Mouse (Mus musculus): ENCODE results near the gene Gli3. TPM values are rescaled to one million over a fixed set of nuclear protein-coding genes. Genes with fewer than 3 reads are reported as not detected.

Gene Gli3
- polyA plus RNA-seq, 1 experiment from 2014 or later: 7.7 TPM

DNA sequence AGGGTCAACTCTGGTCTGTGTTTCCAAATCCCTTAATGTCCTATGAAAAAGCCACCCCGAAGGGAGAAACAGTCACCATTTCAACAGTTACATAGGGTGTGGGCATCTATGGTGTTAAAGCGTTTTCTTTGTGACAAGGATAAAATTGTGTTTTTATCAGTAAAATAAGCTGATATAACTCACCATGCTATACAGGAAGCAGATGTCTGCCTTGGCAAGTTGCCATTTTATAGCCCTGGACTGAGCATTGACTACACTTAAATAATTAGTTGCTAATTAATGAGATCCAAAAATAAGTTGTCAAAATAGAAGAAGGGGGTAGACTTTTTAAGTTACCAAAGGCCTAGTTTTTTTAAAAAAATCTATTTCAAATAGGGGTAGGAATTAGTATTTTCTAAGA lies 11.4 kb downstream of the Gli3 start:
- Histone ChIP-seq H3K4me2 (ENCODE audit: low read depth, low read length) (no peak overlapping the region), H3K4me3 (ENCODE audit: low read length) (no peak overlapping the region), H3K36me3 (ENCODE audit: control insufficient read depth, insufficient read depth, low read length) (no peaks in the 10 kb centered on the region), H3K9ac (ENCODE audit: low read depth, low read length) (no peak overlapping the region), H3K27me3 (replicated peaks; ENCODE audit: control insufficient read depth, insufficient read depth, low read length) (no peaks in the 10 kb centered on the region), H3K27ac (ENCODE audit: low read length) (no peak overlapping the region), H3K4me1 (ENCODE audit: control insufficient read depth, insufficient read depth, low read length) (peaks cover 16% of the 10 kb centered on the region), H3K9me3 (ENCODE audit: control insufficient read depth, low read length) (no peaks in the 10 kb centered on the region)
- WGBS: 41% methylated on average over 2 of the region's 2 CpGs
- no peak for ATAC-seq

DNA sequence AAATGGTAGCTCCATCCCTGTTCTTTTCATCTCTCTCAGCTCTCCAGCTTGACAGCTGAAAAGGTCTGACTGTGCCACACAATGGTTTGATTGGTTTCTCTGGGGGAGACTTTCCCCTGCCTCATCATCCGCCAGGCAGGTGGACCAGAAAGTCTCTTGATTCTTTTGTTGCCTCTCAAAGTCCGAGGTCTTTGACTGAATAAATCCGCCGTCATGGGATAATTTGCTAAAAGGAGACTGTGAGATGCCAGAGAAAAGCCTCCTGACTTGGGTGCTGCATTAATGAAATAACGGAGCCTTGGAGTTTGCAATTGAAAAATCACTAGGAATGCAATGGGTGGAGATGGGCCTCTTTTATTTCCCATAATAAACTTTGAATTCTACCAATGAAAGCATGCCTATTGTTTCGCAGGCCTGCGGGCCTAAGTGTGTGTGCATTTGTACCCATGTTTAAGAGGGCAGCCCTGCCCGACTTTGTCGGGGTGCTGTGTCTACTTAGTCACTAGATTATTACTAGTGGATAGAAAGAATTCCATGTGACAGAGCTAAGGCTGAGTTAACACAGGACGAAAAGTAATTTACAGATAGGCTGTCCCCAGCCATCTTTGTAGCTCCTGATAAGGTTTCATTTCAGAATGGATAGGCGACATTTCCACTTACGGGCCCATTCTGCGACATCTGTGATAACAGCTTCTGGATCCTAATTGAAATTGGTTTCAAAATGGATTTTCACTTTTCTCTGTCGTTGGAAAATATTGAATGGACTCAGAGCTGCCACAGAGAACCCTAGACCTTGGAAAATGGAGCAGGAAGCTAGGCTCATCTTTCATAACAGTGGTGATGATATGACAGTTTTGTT lies 23.2 kb downstream of the Gli3 start:
- Histone ChIP-seq H3K27ac (ENCODE audit: low read length) (no peak overlapping the region), H3K36me3 (ENCODE audit: control insufficient read depth, insufficient read depth, low read length) (no peaks in the 10 kb centered on the region), H3K9ac (ENCODE audit: low read depth, low read length) (no peak overlapping the region), H3K9me3 (ENCODE audit: control insufficient read depth, low read length) (no peaks in the 10 kb centered on the region), H3K4me2 (ENCODE audit: low read depth, low read length) (no peak overlapping the region), H3K4me3 (ENCODE audit: low read length) (no peak overlapping the region), H3K4me1 (ENCODE audit: control insufficient read depth, insufficient read depth, low read length) (no peaks in the 10 kb centered on the region), H3K27me3 (replicated peaks; ENCODE audit: control insufficient read depth, insufficient read depth, low read length) (no peaks in the 10 kb centered on the region)
- ATAC-seq: no peak
- WGBS: 71% methylated on average over 14 of the region's 14 CpGs

DNA sequence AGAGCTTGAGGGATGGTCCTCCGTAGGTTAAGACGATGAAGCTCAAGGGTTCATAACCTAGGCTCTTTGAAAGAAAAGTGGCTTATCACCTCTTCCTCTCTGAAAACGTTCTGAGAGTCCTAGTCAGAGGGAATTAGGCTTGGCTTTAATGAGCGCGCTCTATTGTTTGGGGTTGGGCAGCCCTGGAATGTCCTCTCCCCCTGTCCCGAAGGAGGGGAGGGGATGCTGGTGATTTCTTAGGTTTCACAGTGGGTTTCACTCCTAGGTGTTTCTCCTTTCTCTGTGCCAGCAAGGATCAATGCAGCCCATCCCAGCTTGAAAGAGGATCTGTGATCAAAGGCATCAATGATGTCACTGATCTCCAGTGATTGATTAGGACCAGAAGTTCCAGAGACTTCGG lies 24.3 kb downstream of the Gli3 start:
- 36% methylated on average over 7 of the region's 7 CpGs for WGBS
- H3K27me3 ChIP-seq (replicated peaks; ENCODE audit: control insufficient read depth, insufficient read depth, low read length): no peaks in the 10 kb centered on the region
- no peaks in the 10 kb centered on the region for H3K36me3 ChIP-seq (ENCODE audit: control insufficient read depth, insufficient read depth, low read length)
- no peak overlapping the region for H3K27ac ChIP-seq (ENCODE audit: low read length)
- no peak overlapping the region for H3K4me2 ChIP-seq (ENCODE audit: low read depth, low read length)
- no peak overlapping the region for H3K4me3 ChIP-seq (ENCODE audit: low read length)
- no peak overlapping the region for H3K9ac ChIP-seq (ENCODE audit: low read depth, low read length)
- no peaks in the 10 kb centered on the region for H3K9me3 ChIP-seq (ENCODE audit: control insufficient read depth, low read length)
- no peak for ATAC-seq
- no peaks in the 10 kb centered on the region for H3K4me1 ChIP-seq (ENCODE audit: control insufficient read depth, insufficient read depth, low read length)

DNA sequence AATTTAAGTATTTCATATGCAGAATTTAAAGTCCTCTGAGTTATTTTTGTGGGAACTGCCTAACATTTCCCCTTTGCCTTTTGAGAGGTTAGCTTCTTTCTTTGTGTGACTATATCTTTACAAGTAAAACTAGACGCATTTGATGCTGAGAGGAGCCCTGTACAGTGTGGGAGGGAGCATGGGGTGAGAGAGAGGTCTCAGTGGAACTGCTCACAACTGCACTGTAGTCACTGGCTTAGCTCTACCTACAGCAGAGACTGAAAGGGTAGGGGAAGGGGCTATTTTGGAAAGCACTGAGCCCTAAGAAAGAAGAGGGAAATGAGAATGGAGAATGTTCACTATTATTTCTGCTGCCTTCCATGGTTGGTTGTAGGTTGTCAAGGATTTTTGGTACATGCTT lies 25.0 kb downstream of the Gli3 start:
- no peak overlapping the region for H3K27ac ChIP-seq (ENCODE audit: low read length)
- no peaks in the 10 kb centered on the region for H3K36me3 ChIP-seq (ENCODE audit: control insufficient read depth, insufficient read depth, low read length)
- no peak overlapping the region for H3K4me3 ChIP-seq (ENCODE audit: low read length)
- WGBS: 75% methylated on average over 1 of the region's 1 CpGs
- no peak overlapping the region for H3K9ac ChIP-seq (ENCODE audit: low read depth, low read length)
- no peaks in the 10 kb centered on the region for H3K4me1 ChIP-seq (ENCODE audit: control insufficient read depth, insufficient read depth, low read length)
- no peak for ATAC-seq
- H3K9me3 ChIP-seq (ENCODE audit: control insufficient read depth, low read length): no peaks in the 10 kb centered on the region
- H3K27me3 ChIP-seq (replicated peaks; ENCODE audit: control insufficient read depth, insufficient read depth, low read length): no peaks in the 10 kb centered on the region
- no peak overlapping the region for H3K4me2 ChIP-seq (ENCODE audit: low read depth, low read length)

DNA sequence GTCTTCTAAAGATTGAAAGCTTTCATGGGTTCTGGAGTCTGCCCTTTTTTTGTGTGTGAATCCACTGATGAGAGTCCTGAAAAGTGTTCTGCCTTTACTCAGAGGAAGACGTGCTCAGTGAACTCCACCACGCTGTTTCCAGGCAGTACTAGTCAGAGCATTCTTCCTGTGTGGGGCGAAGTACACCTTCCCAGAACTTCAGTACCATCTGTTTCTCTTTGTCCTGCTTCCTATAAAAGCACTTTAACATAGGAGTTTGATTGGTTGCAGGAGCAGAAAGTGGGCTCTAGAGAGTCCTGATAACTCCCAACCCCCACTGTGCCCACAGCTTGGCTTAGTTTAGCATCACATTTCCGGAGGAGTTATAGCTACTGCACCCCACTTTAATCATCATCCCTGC lies 32.8 kb downstream of the Gli3 start:
- WGBS: 84% methylated on average over 4 of the region's 4 CpGs
- Histone ChIP-seq H3K4me2 (ENCODE audit: low read depth, low read length) (no peak overlapping the region), H3K27ac (ENCODE audit: low read length) (no peak overlapping the region), H3K9ac (ENCODE audit: low read depth, low read length) (no peak overlapping the region), H3K9me3 (ENCODE audit: control insufficient read depth, low read length) (no peaks in the 10 kb centered on the region), H3K4me3 (ENCODE audit: low read length) (no peak overlapping the region), H3K36me3 (ENCODE audit: control insufficient read depth, insufficient read depth, low read length) (no peaks in the 10 kb centered on the region), H3K4me1 (ENCODE audit: control insufficient read depth, insufficient read depth, low read length) (no peaks in the 10 kb centered on the region), H3K27me3 (replicated peaks; ENCODE audit: control insufficient read depth, insufficient read depth, low read length) (no peaks in the 10 kb centered on the region)
- ATAC-seq: no peak

DNA sequence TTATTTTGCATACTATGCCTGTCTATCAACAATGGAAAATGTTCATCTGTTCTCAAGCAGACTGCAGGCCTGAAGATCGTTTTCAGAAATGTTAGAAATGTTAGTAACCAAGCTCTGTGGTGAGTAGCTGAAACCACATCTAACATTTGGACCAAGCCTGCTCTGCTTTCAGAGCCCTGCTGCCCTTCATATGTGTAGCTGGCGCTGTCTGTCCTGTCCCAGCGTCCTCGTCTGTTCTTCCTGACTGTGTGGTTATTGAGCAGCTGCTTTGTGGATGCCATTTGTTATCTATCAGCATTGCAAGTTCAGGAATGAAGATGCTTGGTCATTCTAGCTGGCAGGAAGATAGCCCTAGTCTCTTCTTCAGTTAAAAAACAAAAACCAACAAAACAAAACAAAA lies 35.3 kb downstream of the Gli3 start:
- H3K4me2 ChIP-seq (ENCODE audit: low read depth, low read length): no peak overlapping the region
- 63% methylated on average over 4 of the region's 4 CpGs for WGBS
- ATAC-seq: no peak
- no peaks in the 10 kb centered on the region for H3K4me1 ChIP-seq (ENCODE audit: control insufficient read depth, insufficient read depth, low read length)
- H3K4me3 ChIP-seq (ENCODE audit: low read length): no peak overlapping the region
- no peaks in the 10 kb centered on the region for H3K36me3 ChIP-seq (ENCODE audit: control insufficient read depth, insufficient read depth, low read length)
- no peaks in the 10 kb centered on the region for H3K27me3 ChIP-seq (replicated peaks; ENCODE audit: control insufficient read depth, insufficient read depth, low read length)
- no peaks in the 10 kb centered on the region for H3K9me3 ChIP-seq (ENCODE audit: control insufficient read depth, low read length)
- no peak overlapping the region for H3K27ac ChIP-seq (ENCODE audit: low read length)
- no peak overlapping the region for H3K9ac ChIP-seq (ENCODE audit: low read depth, low read length)

DNA sequence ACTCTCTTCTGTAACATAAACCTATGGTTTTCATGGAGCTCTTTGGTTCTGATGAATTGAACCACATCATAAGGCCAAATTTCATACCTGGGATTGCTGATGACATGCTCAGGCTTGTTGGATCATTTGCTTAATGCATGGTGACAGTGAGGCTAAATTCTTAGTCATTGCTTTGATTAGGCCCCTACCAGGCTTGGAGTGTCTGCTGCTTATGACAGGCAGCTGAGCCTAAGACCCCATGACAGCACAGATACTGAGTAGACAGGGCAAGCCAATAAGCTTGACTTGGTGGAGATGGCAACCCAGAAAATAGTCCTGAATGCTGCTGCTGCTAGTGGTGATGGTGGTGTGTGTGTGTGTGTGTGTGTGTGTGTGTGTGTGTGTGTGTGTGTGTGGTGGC lies 47.9 kb downstream of the Gli3 start:
- no peak for ATAC-seq
- H3K27me3 ChIP-seq (replicated peaks; ENCODE audit: control insufficient read depth, insufficient read depth, low read length): no peaks in the 10 kb centered on the region

DNA sequence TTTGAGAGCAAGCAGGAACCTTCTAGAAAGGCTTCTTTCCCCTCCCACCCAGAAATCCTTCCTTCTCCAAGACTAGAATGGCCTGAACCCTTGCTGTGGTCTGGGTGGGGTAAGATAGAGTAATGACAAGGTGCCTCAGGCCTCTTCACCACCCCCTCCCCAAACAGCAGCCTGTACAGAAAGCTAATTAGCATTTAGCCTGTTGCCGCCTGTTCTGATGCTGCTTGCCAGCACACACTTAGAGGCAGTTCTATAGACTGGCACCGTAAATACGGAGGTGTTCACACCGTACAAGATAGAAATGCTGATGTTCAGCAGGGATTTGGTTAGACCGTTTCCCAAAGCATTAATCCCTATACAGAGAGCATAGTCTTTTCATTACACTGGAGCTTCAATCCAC lies 50.1 kb downstream of the Gli3 start:
- no peaks in the 10 kb centered on the region for H3K27me3 ChIP-seq (replicated peaks; ENCODE audit: control insufficient read depth, insufficient read depth, low read length)
- WGBS: 87% methylated on average over 5 of the region's 5 CpGs
- no peak overlapping the region for H3K27ac ChIP-seq (ENCODE audit: low read length)
- no peak overlapping the region for H3K4me2 ChIP-seq (ENCODE audit: low read depth, low read length)
- H3K9me3 ChIP-seq (ENCODE audit: control insufficient read depth, low read length): no peaks in the 10 kb centered on the region
- H3K36me3 ChIP-seq (ENCODE audit: control insufficient read depth, insufficient read depth, low read length): no peaks in the 10 kb centered on the region
- H3K4me3 ChIP-seq (ENCODE audit: low read length): no peak overlapping the region
- ATAC-seq: no peak
- H3K4me1 ChIP-seq (ENCODE audit: control insufficient read depth, insufficient read depth, low read length): no peaks in the 10 kb centered on the region; the same call in 1 of the 2 replicates
- no peak overlapping the region for H3K9ac ChIP-seq (ENCODE audit: low read depth, low read length)

More for the DNA sequence above, 47.9 kb downstream of the Gli3 start:
- no peak overlapping the region for H3K4me3 ChIP-seq (ENCODE audit: low read length)
- H3K27ac ChIP-seq (ENCODE audit: low read length): no peak overlapping the region
- no peaks in the 10 kb centered on the region for H3K9me3 ChIP-seq (ENCODE audit: control insufficient read depth, low read length)
- no peaks in the 10 kb centered on the region for H3K36me3 ChIP-seq (ENCODE audit: control insufficient read depth, insufficient read depth, low read length)
- no peaks in the 10 kb centered on the region; the same call in 1 of the 2 replicates for H3K4me1 ChIP-seq (ENCODE audit: control insufficient read depth, insufficient read depth, low read length)
- H3K4me2 ChIP-seq (ENCODE audit: low read depth, low read length): no peak overlapping the region
- no peak overlapping the region for H3K9ac ChIP-seq (ENCODE audit: low read depth, low read length)

DNA sequence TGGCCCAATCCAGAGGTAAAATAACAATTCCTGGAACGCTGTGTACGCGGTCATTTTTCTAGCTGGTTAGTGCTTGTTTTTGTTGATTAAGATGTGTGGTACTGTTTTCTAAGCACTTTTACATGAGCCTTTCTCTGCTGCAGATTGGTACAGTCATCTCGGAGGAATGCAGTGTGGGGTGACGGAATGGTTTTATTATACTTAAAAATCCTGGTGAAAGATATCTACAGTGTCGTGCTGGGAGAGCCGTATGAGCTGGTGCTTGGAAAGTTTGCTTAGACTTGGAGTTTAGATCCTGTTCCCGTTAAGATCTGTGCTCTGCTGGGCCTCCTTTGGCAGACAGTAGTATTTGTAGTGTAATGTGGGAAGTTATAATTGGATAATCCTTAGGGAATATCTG lies 51.0 kb downstream of the Gli3 start:
- H3K36me3 ChIP-seq (ENCODE audit: control insufficient read depth, insufficient read depth, low read length): no peaks in the 10 kb centered on the region
- ATAC-seq: no peak
- no peaks in the 10 kb centered on the region for H3K9me3 ChIP-seq (ENCODE audit: control insufficient read depth, low read length)
- WGBS: 61% methylated on average over 8 of the region's 8 CpGs
- no peak overlapping the region for H3K9ac ChIP-seq (ENCODE audit: low read depth, low read length)
- H3K4me2 ChIP-seq (ENCODE audit: low read depth, low read length): no peak overlapping the region
- no peak overlapping the region for H3K4me3 ChIP-seq (ENCODE audit: low read length)
- no peaks in the 10 kb centered on the region; the same call in 1 of the 2 replicates for H3K4me1 ChIP-seq (ENCODE audit: control insufficient read depth, insufficient read depth, low read length)
- H3K27ac ChIP-seq (ENCODE audit: low read length): no peak overlapping the region
- no peaks in the 10 kb centered on the region for H3K27me3 ChIP-seq (replicated peaks; ENCODE audit: control insufficient read depth, insufficient read depth, low read length)
